Mouse (Mus musculus) heart, adult 8-10 months (tissue): ENCODE results near the gene Snd1. TPM values are rescaled to one million over a fixed set of nuclear protein-coding genes. Genes with fewer than 3 reads are reported as not detected.

ENCODE experiments used
- DNase-seq: peaks from one replicate; pipeline ENCODE4 v3.0.0; 2022; ENCODE audit warnings: low spot score
- total RNA-seq, 4 experiments: library from RNA; stranded (reverse); gene quantifications; 2 replicates each; pipeline ENCODE4 v1.2.4; 2022

Gene Snd1
- total RNA-seq, 4 experiments from 2014 or later: 70.6 to 88.2 (median 80.3) TPM

DNA sequence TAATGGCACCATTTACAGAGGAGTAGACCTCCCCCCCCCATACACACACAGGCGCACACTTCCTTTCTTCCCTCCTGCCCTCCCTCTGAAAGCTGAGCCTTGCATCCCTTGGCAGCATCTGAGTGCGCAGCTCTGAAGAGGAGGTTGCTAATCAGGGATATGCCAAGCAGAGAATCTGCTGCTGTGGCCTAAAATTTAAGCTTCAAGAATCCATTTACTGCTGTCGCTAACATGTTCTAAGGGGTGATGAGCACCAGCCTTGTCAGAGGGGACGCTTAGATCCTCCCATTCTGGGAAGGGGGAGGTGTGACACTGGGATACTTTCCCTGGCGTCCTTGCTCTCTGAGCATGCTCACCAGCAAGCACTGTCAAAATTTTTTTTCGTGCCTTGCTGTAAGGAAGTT lies 67.4 kb downstream of the Snd1 start:
- no peak for DNase-seq

- no peak for DNase-seq
Observed at GRCm38 (mm10) chr6:28546943-28547342, 72.0 kb downstream of the Snd1 start.

DNA sequence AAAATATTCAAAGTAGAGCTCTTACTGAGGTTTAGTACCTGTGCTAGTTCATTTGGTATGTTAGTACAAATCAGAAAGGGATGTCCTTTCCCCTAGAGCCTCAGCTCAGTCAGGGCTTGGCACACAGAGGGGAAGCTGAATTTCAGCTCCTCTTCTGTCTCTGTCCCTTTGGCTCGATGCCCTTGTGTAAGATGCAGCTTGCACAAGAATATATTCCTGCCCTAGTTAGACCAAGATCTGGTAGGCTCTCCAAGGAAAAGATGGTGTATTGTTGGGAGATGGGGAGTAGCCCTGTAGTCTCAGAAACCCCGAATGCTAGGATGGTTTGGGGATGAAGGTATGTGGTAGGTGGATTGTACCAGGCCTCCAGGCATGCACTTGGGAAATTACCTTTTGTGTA lies 74.4 kb downstream of the Snd1 start:
- no peak for DNase-seq

- DNase-seq: no peak
Observed at GRCm38 (mm10) chr6:28550255-28551004, 75.5 kb downstream of the Snd1 start.

DNA sequence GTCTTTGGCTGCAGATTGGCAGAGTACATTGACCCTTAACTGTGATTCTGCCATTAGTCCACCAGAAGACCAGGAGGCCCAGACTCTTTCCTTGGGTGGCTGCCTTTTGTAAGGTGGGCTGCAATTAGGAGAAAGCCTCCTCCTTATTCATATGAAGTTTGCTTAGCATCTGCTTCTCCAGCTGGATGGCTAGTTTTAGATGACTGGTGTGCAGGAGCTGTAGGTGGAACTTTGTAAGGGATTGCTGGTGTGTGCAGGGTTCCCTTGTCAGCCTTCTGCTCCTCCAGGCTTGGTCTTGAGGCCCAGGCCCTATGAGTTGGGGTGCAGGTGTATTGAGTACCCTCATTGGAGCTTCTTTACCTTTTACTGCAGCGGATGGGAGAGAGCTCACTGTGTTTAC lies 79.5 kb downstream of the Snd1 start:
- DNase-seq: no peak

DNA sequence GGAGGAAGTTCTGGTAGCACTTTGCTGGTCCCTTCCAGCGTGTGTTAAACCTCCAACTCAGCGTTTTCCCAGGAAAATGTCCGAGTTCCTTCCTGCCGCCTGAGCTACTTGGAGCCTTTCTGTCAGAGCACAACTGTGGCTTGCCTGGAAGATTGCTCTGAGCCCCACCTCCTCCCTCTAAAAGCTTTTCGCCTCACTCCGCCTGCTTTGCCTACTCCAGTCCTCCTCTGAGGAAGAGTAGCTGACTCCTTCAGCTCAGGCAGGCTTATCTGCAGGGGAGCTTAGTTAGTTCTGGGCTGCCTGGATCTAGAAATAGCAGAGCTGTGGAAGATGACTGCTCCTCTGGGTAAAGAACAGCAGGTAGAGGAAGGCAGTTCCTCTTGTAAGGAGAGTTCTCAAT lies 80.1 kb downstream of the Snd1 start:
- no peak for DNase-seq

GRCm38 (mm10) chr6:28555428-28555827 lies 80.5 kb downstream of the Snd1 start:
- DNase-seq: no peak

GRCm38 (mm10) chr6:28557728-28558127 lies 82.8 kb downstream of the Snd1 start:
- no peak for DNase-seq

GRCm38 (mm10) chr6:28559419-28559818 lies 84.5 kb downstream of the Snd1 start:
- DNase-seq: no peak

DNA sequence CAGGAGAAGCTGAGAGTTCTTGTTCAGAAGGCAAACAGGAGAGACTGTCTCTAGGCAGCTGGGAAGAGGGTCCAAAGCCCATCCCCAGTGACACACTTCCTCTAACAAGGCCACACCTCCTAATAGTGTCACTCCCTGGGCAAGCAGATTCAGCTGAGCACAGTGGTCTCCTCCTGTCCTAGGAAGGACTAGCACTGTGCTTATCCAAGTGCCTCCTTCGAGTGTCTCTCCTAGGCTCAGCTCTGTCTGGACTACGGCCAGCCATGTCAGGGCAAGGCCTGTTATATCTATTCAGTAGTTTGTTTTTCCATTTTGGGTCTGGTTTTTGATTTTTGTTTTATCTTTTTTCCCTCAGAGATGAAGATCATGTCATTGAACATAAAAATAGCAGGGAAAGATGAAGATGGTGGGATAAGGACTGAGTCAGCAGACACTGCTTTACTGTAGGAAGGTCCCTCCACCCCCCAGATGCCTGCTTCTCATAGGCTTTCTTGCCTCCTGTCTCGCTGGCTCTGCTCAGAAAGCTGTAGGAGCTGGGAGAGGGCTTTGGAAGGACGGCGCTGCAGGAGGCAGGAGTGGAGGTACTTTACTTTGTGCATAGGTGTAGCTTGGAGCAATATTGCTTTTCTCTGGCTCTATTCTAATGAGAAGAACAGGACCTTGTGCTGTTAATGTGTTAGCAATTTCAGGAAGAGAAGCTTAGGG lies 86.5 kb downstream of the Snd1 start:
- no peak for DNase-seq

DNA sequence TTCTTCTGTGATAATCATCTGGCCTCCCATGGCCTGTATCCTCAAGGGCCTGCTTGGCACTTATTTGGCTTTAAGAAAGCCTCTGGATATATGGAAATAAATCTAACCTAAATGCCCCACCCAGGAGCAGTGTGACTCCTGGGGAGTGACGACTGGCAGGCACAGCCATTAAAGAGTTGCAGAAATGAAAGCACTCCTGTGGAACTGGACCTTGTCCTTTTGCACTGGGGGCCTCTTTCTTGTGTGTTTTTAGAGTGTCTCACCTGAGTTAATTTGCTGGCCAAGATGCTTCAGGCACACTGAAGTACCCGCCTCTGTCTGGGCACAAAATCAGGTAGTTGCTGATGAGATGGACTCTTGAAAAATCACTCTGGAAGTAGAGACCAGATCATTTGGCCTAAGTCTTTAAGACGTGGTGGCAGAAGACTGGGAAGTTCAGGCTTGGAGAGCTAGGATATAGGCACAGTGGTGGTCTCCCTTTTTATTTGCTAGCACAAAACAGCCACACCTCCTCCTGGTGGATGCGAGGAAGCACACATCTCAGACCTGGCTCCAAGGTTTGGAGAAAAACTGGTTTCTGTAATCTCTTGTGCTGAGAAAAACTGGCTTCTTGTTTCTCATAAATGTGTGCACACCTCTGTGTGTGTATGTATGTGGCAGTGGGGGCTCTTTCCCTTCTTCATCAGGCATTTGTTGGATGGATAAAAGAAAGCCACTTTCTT lies 87.5 kb downstream of the Snd1 start:
- DNase-seq: no peak

DNA sequence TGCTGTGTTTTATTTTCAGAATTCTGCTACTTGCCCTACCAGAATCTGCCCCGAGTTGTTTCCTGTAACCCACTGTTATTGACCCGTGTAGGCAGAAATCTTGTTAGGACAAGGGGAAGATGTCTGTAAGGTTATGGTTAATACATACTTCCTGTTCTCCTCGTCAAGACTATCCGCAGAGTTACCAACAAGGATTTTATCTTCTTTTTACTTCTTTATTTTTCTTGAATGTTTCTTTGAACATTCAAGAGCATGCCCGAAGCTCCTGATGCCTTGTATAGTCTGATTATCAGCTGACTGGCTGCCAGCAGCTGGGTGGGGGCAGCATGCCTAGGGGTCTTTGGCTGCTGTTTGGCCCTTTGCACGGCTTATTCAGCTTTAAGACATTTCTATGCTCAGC lies 93.0 kb downstream of the Snd1 start:
- DNase-seq: no peak

DNA sequence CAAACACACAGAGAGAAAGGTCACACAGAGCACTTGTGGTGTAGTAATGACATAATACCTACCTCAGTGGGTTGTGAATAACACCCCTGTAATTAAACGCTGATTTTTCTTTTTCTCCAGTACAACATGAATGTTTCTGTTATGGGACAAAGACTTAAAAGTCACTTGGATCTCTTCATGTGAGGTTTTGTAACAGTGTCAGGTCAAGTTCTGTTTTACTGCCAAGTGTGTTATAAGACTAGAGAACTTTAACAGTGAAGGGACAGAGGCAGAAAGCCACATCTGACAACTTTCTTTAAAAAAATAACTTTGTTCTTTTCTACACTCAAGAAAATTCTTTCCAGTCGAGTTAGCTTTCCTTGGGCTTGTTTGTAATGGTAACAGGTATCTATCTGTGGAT lies 97.0 kb downstream of the Snd1 start:
- no peak for DNase-seq

GRCm38 (mm10) chr6:28572991-28573759 lies 98.2 kb downstream of the Snd1 start:
- DNase-seq: no peak

GRCm38 (mm10) chr6:28576356-28577264 lies 101.7 kb downstream of the Snd1 start:
- no peak for DNase-seq

GRCm38 (mm10) chr6:28582847-28583246 lies 107.9 kb downstream of the Snd1 start:
- no peak for DNase-seq

DNA sequence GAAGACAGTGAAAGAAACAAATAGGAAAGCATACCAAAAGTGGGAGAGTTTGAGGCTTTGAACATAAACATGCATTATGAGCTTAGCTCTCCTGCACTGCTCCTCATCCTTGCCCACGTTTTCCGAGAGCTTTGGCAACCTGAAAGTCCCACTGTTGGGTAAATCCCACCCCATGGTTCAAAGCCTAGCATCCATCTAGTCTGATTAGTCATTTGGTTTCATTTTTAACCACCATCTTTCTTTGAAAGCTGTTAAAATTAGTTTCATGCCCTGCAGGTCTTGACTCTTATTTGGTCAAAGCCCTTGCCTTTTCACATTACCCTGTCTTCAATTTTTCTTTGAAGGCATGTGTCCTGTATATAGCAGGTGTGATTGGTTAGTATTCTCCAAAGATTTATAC lies 108.5 kb downstream of the Snd1 start:
- DNase-seq: no peak

DNA sequence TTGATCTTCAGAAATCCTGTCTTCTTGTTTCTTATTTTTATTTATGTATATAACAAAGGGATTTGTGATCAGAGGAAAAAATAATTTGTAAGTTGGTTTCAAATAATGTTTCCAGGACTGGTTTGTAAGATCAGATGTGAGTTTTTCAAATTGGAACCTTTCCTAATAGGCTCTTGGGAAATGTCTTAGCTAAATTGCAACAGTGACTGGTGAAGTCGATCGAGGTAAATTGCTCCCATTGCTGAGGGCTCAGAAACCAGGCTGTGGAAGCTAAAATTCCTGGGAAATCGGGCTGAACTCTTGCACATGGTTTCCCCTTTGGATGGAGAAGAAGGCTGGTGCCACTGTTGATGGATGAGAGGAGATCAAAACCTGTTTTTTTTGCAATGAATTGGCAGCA lies 111.9 kb downstream of the Snd1 start:
- no peak for DNase-seq

DNA sequence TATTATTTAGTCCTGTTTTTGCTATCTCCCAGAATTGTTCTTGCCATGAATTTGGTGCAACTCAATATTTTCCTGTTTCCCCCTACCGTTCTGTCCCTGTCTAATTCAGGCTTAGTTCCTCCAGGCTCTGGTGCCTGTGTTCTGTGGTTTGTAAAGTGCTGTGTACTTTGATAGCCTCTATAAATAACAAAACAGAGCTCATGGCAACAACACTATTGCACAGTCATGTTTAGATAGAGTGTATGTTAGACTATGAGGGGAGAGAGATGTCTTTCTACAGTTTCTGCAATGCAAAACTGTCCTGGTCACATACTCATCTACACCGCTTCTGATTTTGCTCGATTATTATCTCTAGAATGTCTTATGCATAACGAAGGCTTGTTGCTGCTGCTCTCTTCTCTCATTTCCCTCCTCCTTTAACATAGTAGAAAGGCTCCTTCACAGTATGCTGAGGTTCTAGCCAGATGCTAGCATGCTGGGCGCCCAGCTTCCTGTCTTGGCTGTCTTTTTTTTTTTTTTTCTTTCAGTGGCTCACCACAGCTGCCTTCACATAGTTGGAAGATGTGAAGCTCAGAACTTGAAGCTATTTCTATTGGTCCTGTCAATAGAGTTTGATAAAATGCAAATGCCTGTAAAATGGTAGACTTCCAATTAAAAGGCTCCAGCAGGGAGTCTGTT lies 113.7 kb downstream of the Snd1 start:
- no peak for DNase-seq

DNA sequence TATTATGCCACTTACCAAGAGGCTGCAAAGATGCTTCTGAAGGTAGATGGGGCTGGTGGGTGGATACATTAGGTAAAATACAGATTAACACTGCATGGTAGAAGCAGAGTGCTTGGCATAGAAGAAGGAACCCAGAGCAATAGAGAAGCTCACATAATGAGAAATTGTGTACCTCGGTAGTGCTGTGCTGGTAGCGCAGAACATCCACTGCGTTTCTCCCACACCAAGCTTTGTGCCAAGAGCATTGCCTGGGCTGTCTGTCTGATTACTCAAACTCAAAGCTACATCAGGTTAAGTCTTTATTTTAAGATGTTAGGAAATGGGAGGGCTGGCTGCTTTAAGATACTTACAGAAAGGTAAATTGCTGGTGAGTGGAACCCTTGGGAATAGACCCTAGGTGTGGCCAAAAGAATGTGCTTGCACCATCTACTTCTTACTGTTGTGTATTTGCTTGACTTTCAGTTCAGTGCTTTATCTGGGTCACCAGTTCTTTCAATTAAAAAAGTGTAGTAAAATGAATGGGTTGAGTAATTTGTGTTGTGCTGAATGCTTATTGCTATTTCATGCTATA lies 117.5 kb downstream of the Snd1 start:
- no peak for DNase-seq
